Mouse (Mus musculus): ENCODE measurements around the gene Slc36a4.

The Slc36a4 gene

DNA sequence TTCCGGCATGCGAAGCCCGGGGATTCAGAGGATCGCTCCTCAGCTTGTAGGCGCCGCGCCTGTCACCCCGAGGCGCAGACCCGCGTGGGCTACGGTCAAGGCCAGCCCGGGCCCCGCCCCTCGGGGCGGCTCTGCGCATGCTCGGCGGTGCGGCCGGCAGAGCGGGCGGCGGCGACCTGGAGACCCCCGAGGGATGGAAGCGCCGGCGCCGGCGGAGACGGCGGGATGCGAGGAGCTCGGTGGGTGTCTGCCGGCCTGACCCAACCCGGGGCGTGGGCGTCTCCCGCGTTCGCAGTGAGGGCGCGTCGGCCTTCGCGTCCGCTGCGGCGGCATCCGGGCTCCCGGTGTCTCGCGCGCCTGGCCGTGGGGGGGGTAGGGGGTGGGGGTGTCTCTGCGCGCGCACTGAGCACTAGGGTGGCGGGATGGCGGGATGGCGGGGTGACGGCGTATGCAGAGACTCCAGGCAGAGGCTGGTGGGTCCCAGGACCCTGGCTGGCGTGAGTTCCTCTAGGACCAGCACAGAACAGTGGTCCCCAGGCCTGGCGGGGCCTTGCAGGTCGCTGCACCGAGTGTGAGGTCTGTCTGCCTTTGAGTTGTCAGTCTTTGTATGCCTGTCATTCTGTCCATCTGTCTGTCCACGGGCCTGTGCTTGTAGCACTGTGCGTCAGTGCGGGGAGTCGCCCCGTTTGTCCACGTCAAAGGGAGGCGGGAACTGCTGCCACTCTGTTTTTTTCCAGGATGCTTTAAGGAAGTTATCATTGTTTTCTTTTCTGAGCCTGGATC, at the start of gene Slc36a4:
TSS of gene Slc36a4 (plus strand) at position 140 of the 783 bp plus-strand sequence.
- peak; percentile 77 for DNase-seq

DNA sequence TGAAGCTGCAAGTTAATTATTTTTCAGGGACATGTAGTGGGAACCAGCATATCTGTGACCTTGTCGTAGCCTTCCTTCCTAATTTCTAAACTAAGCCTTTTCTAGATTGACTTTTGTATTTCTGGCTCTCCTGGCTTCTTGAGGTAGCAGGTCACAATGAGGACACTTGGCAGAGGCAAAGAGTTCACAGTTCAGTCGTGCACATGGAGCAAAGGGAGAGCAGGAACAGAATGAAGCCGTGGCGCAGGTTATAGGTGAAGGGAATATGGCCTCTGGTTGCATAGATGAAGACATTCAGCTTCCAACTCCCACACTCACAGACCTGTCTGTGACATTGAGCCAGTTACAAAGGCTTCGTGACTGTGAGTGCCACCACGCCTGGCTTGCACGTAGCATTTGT, 44.9 kb upstream of the Slc36a4 start:
- peak; percentile 55 for DNase-seq

- no peak for DNase-seq
These were observed 40.1 kb upstream of the Slc36a4 start for GRCm38 (mm10) chr9:15669452-15669851.

- peak; percentile 34 for DNase-seq
These were observed 39.5 kb upstream of the Slc36a4 start for GRCm38 (mm10) chr9:15670002-15670527.

DNA sequence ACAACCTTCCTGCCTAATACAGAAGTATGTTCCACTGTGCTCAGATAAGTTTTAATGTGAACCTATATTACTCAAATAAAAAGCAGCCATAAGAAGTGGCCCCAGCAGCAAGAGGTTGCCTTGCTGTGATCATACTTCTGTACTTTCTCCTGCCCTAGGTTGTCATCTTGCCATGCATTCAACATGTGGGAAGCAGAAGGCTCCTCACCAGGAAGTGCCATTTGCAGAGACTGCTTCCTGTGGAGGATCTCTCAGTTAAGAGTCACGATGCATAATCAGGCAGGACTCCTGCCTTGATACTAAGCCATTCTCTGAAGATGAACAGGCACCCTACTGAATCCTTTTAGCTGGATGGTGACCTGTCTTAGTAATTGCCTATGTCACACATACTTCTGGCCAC, 37.3 kb upstream of the Slc36a4 start:
- DNase-seq = no peak

- DNase-seq = peak; percentile 78
These were observed 27.6 kb upstream of the Slc36a4 start for GRCm38 (mm10) chr9:15681855-15682466.

- DNase-seq = peak; percentile 70
These were observed 24.3 kb upstream of the Slc36a4 start for GRCm38 (mm10) chr9:15685215-15685614.

DNA sequence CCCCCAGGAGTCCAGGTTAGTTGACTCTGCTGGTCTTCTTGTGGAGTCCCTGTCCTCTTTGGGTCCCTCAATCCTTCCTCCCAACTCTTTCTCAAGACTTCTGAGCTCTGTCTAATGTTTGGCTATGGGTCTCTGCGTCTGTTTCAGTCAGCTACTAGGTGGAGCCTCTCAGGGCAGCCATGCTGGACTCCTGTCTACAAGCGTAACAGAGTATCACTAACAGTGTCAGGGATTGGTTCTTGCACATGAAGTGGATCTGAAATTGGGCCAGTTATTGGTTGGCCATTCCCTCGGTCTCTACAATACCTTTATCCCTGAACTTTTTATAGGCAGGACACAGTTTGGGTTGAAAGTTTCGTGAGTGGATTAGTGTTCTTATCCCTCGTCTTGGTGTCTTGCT, 22.2 kb upstream of the Slc36a4 start:
- no peak for DNase-seq

DNA sequence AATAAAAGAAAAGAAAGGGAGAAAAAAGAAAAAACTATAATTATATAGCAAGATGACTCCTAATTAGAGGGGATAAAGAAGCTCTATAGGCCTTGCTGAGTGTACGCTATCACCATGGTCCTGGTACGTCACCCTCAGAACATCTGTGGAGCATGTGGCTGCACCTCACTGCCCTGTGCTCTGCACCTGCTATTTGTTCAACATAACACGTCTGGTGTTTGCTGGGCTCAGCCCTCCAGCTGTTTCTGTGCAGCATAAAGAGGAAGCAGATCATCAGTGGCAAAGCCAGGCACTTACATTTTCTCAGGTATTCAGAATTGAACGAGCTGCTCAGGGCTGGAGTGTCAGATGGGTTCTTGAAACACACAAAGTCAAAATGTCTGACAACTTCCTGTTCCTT, 15.7 kb upstream of the Slc36a4 start:
- no peak for DNase-seq

DNA sequence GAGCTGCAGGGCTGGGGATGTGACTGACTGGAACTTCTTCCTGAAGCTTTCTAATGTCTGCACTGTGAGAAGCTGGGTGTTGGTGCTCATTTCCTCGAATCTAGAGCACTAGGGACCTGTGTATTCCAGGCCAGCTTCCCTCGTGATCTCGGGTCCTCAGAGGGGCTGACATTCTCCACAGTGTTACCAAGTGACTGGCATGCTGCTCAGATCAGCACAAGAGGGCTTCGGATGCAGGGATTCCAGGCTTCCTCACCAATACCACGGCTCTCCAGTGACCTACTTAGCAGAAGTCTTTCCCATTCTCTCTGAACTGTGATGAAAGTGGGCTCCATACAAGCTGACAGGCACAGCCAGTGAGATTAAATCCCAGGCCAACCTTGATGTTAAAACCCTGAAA, 14.5 kb upstream of the Slc36a4 start:
- no peak for DNase-seq

GRCm38 (mm10) chr9:15705706-15706105, 3.8 kb upstream of the Slc36a4 start:
- DNase-seq = no peak

- DNase-seq = no peak
These were observed 449 bp upstream of the Slc36a4 start for GRCm38 (mm10) chr9:15708979-15709598.

DNA sequence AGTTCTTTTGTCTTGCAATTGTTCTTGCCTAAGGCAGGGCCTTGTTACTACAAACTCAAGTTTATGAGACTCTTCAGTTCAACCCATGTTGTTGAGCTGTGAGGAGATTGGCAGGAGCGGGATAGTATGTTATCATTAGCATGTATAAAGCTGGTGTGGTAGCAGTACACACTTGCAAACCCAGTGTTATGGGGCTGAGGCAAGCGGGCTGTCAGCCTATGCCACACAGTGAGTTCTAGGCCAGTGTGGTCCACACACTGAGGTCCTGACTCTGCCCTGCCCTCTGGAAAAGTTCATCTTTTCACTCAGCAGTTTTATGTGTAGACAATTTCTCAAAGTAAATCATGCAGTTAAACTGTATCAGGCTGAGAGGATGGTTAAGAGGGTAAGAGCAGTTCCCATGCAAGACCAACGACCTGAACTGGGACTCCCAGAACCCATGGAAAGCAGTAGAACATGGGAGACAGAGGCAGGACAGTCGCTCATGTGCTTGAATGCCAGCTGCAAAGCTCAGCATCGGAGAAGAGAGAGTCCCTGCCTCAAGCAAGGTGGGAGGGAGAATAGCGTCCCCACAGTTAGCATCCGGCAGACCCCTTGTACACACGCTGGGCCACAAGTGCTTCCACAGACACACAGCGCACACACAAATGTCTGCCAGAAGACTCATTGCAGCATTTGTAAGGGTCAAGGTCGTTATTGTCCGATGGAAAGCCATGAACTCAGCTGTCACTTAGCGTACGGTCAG, 1.5 kb downstream of the Slc36a4 start:
- DNase-seq = no peak

- no peak for DNase-seq
These were observed 2.1 kb downstream of the Slc36a4 start for GRCm38 (mm10) chr9:15711676-15712075.

DNA sequence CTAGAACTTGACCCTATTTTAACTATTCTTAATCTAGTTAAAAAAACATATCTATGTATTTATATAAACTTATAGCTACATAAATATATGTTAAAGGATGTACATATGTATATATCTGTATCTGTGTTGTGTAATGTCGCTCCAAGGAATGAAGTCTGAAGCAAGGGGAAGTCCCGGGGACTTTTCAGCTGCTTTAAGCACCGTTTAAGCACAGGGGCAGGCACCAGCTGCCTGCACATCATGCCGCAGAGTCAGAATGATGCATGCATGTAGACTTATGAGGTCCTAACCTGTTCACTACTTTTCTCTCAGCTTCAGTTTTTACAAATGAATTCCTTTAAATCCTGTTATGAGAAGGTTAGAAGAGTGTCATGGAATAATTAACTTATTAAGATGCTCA, 5.3 kb downstream of the Slc36a4 start:
- DNase-seq = no peak

- no peak for DNase-seq
These were observed 5.9 kb downstream of the Slc36a4 start for GRCm38 (mm10) chr9:15715193-15715989.

DNA sequence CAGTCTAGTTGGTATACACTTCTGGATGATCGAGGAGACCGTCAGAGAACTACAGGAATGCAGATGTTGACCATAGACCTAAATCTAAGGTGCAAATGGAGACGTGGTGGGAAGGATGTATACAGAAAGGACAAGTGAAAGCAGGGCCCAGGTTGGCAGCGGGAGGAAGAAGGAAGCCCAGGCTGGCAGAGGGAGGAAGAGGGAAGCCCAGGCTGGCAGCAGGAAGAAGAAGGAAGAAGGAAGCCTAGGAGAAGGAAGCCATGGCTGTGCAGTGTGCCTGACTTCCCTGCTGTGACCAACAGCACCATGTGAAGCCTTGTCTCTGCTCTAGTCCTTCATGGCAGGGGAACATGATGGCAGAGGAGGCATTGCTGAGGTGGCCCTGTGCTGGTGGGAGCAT, 7.8 kb downstream of the Slc36a4 start:
- DNase-seq = no peak

DNA sequence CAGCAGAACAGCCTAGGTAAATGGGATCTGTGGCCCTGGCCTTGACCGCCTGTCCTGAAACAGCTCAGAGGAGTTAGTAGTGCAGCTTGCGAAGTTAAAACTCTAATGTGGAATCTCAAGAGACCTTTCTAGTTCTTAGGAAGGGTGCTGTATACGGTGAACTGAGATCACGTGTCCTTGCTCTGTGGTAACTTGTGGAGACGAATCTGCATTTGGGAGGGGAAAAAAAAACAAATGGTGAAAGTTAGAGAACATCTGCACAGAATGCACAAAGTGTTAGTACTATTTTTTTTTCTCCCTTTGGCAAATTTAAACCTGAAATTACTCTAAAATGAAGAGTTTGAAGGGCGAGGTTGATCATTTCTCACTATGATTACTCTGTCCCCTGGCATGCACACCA, 8.8 kb downstream of the Slc36a4 start:
- DNase-seq = no peak

DNA sequence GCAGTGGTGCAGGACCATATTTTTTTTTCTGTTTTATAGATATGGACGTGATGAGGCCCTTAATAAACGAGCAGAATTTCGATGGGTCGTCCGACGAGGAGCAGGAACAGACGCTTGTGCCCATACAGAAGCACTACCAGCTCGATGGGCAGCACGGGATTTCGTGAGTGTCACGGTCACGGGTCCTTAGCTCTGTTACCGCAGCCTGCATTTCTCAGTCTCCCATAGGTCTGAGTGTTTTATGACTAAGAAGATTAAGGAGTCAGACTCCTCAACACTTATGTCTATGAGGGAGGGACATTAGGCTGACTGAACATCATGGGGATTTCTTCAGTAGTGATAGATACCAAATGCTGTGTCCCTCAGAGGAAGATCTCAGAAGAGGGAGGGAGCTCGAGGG, 10.1 kb downstream of the Slc36a4 start:
- no peak for DNase-seq

- DNase-seq = no peak
These were observed 11.0 kb downstream of the Slc36a4 start for GRCm38 (mm10) chr9:15720556-15720955.

GRCm38 (mm10) chr9:15721226-15721833, 11.8 kb downstream of the Slc36a4 start:
- no peak for DNase-seq

- no peak for DNase-seq
These were observed 13.0 kb downstream of the Slc36a4 start for GRCm38 (mm10) chr9:15722506-15722905.

All from kidney, adult 18-20 months (tissue).